Mouse (Mus musculus) heart, postnatal 0 days (tissue): Measurements from ENCODE around the gene Ky. TPM values are rescaled to one million over a fixed set of nuclear protein-coding genes. Genes with fewer than 3 reads are reported as not detected.

Experiments
- ATAC-seq: fragments of 200-750 bp; cut with Nextera tagmentation; 2 replicates; pipeline ENCODE4 v1.8.0; 2017; ENCODE audit warnings: low read depth, moderate number of reproducible peaks, moderate library complexity; ENCODE audit not compliant: insufficient read depth
- DNase-seq: peaks from one replicate; pipeline ENCODE4 v3.0.0-alpha.2; 2016; ENCODE audit warnings: low spot score
- H3K27ac ChIP-seq: fragments of 300-500 bp; sonication (generic); 2 replicates; pipeline ENCODE4 v1.5.1; 2014; ENCODE audit warnings: low read depth, mild to moderate bottlenecking
- H3K27me3 ChIP-seq: fragments of 300-500 bp; sonication (generic); 2 replicates; pipeline ENCODE4 v1.6.1; 2014; ENCODE audit warnings: low read length, mixed read lengths; ENCODE audit not compliant: control insufficient read depth, insufficient read depth
- H3K36me3 ChIP-seq: fragments of 300-500 bp; sonication (generic); replicated peaks from 2 replicates; pipeline ENCODE4 v1.6.1; 2014; ENCODE audit warnings: low read length, mixed read lengths; ENCODE audit not compliant: control insufficient read depth, insufficient read depth
- H3K4me1 ChIP-seq: fragments of 300-500 bp; sonication (generic); 2 replicates; pipeline ENCODE4 v1.6.1; 2014; ENCODE audit warnings: antibody characterized with exemption; ENCODE audit not compliant: control insufficient read depth, insufficient read depth
- H3K4me2 ChIP-seq: fragments of 300-500 bp; sonication (generic); 2 replicates; pipeline ENCODE4 v1.6.1; 2014; ENCODE audit warnings: low read depth, mild to moderate bottlenecking, low read length, moderate library complexity
- H3K4me3 ChIP-seq: fragments of 300-500 bp; sonication (generic); 2 replicates; pipeline ENCODE4 v1.5.1; 2014; ENCODE audit warnings: low read depth, low read length
- H3K9ac ChIP-seq: fragments of 300-500 bp; sonication (generic); replicated peaks from 2 replicates; pipeline ENCODE4 v1.6.1; 2014; ENCODE audit warnings: low read depth, low read length, mixed read lengths
- H3K9me3 ChIP-seq: fragments of 300-500 bp; sonication (generic); replicated peaks from 2 replicates; pipeline ENCODE4 v1.6.1; 2016; ENCODE audit warnings: low read length; ENCODE audit not compliant: control insufficient read depth
- CTCF ChIP-seq: IDR thresholded peaks from 2 replicates; pipeline ENCODE4 v1.5.1; 2016; ENCODE audit warnings: antibody characterized with exemption, control low read depth, low read depth
- EP300 ChIP-seq: IDR thresholded peaks from 2 replicates; pipeline ENCODE4 v1.6.1; 2016; ENCODE audit warnings: antibody characterized with exemption, low read depth
- WGBS: fragments of 180-500 bp; shearing (Covaris S2); extraction: QIAGEN DNeasy Blood & Tissue Kit; methylation state at CpG from one replicate; pipeline ENCODE4 v1.1.7; 2014; 5-methylcytosine and 5-hydroxymethylcytosine counted together
- polyA plus RNA-seq: library from polyadenylated mRNA; unstranded; fragments of >200 nt; fragmentation: Nextera tagmentation; extraction: Ambion mirVana; gene quantifications from 2 replicates; pipeline ENCODE4 v1.2.1, GENCODE M21; 2015
- total RNA-seq: library from RNA; depleted of rRNA; stranded (reverse); fragments of >200 nt; gene quantifications from 2 replicates; pipeline ENCODE4 v1.2.3, GENCODE M21; 2014; ENCODE audit warnings: low replicate concordance; rRNA removed

Ky gene
- total and polyA plus RNA-seq, 2 experiments from 2014 or later, result 2.1 to 22.1 TPM

DNA sequence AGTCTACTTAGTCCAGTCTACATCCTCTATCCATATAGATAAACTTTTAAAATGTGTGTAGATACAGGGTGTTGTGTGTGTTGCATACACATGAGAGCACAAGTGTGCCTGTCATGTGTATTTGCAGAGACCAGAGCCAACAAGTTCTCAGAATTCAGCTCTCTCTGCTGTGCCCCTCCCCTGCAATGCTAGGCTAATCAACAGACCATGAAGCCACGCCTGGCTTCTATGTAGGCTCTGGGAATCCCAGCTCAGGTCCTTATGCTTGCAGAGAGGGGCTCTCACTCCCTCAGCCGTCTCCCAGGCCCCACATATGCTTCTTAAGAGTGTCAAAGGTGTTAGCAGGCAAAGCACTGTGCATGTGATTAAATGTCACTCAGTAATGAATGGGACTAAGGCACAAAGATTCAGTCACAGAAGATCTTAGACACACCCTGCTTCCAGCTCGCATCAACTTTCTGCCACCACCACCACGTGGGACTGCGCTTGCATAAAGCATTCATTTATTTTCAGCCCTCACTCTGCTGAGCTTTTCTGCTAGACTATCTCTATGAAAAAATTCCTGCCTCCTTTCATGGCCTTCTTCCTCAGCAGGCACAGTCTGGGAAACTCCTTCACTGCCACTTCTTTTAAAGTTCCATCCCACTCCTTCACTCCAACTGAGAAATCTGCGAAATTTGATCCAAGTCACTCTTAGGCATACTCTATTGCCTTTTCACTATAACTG lies 89.3 kb downstream of the Ky start:
- Histone ChIP-seq H3K9me3 (no peaks in the 10 kb centered on the region), H3K4me3 (no peak overlapping the region), H3K36me3 (peaks cover 65% of the 10 kb centered on the region), H3K4me1 (no peaks in the 10 kb centered on the region), H3K27ac (no peak overlapping the region), H3K9ac (no peak overlapping the region), H3K4me2 (no peak overlapping the region), H3K27me3 (no peaks in the 10 kb centered on the region)
- ATAC-seq, result no peak
- TF ChIP-seq CTCF (no peak), EP300 (no peak)
- 68% methylated on average over 6 of the region's 6 CpGs for WGBS
- no peak for DNase-seq

Other genes with a start within 250 kb of the Ky start
- gene Ephb1, start 151.1 kb upstream of the Ky start, total RNA-seq, result 2.1 and 2.5 TPM in 2 replicates
- gene Ephb1, start 151.1 kb upstream of the Ky start, polyA plus RNA-seq, result 0.96 TPM in 2 replicates
- 28.9 and 43.9 TPM in 2 replicates for gene Anapc13, start 120.5 kb downstream of the Ky start, total RNA-seq
- gene Anapc13, start 120.5 kb downstream of the Ky start, polyA plus RNA-seq, result 322 and 335 TPM in 2 replicates
- gene Cep63, start 120.8 kb downstream of the Ky start, total RNA-seq, result 4.7 and 5.2 TPM in 2 replicates
- 40.4 and 45.3 TPM in 2 replicates for gene Cep63, start 120.8 kb downstream of the Ky start, polyA plus RNA-seq
- gene Amotl2, start 210.9 kb downstream of the Ky start, total RNA-seq, result 115 and 221 TPM in 2 replicates
- gene Amotl2, start 210.9 kb downstream of the Ky start, polyA plus RNA-seq, result 25.3 and 26.0 TPM in 2 replicates